Mouse (Mus musculus) E14TG2a.4 (cell line): ENCODE measurements at regions not wholly inside any gene's neighbourhood (a gene's known extent, or its start where the extent isn't known, plus 50 kb on each side); places are given as distances from the start of the nearest gene placed in this dataset.

ENCODE experiments used
- CTCF ChIP-seq: conservative IDR thresholded peaks from 2 replicates; pipeline ENCODE4 v1.5.1; 2014; ENCODE audit warnings: low read length
- POU5F1 ChIP-seq: IDR thresholded peaks from 2 replicates; pipeline ENCODE4 v1.6.1; 2014; ENCODE audit warnings: low read length, borderline replicate concordance

DNA sequence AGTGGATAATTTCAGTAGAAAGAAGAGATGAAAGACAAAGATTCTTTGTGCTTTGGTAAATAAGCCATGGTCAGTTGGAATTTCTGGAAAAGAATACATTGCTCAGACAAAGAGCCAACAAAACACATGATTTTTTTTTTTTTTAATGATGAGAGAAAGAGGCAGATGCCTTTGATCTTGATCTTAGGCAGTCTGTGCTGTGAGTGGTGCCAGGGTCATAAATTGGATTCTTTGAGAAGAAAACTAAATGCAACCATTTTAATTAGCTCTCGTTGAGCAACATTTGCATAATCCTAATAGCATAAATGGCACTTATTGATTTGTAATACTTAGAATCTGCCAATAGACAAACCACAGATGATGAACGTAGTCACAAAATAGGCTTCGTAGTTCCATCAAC lies 372.1 kb upstream of the Mon1b start:
- no peak for TF ChIP-seq CTCF
- no peak for TF ChIP-seq POU5F1
